Mouse (Mus musculus) kidney, adult 2 months (tissue): ENCODE measurements around the gene Unk. TPM values are rescaled to one million over a fixed set of nuclear protein-coding genes. Genes with fewer than 3 reads are reported as not detected.

Experiments
- DNase-seq: peaks from one replicate; pipeline ENCODE4 v3.0.0; 2021
- H3K27ac ChIP-seq: fragments of 200-500 bp; 2 replicates; pipeline ENCODE4 v1.5.1; 2012; ENCODE audit warnings: low read depth, low read length, control low read depth, inconsistent platforms; ENCODE audit not compliant: insufficient read depth
- H3K27me3 ChIP-seq: fragments of 200-500 bp; replicated peaks from 2 replicates; pipeline ENCODE4 v1.6.1; 2012; ENCODE audit warnings: mild to moderate bottlenecking, moderate library complexity, low read length, inconsistent platforms; ENCODE audit not compliant: control insufficient read depth, insufficient read depth
- H3K36me3 ChIP-seq: fragments of 200-500 bp; 2 replicates; pipeline ENCODE4 v1.6.1; 2012; ENCODE audit warnings: mild to moderate bottlenecking, moderate library complexity, low read length, inconsistent platforms; ENCODE audit not compliant: control insufficient read depth, insufficient read depth
- H3K4me1 ChIP-seq: fragments of 200-500 bp; 2 replicates; pipeline ENCODE4 v1.6.1; 2011; ENCODE audit warnings: low read length; ENCODE audit not compliant: control insufficient read depth, insufficient read depth
- H3K4me3 ChIP-seq: fragments of 200-500 bp; 2 replicates; pipeline ENCODE4 v1.5.1; 2011; ENCODE audit warnings: mild to moderate bottlenecking, low read depth, low read length, control low read depth; ENCODE audit not compliant: insufficient read depth
- CTCF ChIP-seq: fragments of 200-500 bp; conservative IDR thresholded peaks from 2 replicates; pipeline ENCODE4 v1.5.1; 2011; ENCODE audit warnings: low read depth, mild to moderate bottlenecking, control low read depth, low read length, moderate library complexity, mixed read lengths; ENCODE audit not compliant: insufficient read depth, insufficient read length
- POLR2A ChIP-seq: fragments of 200-500 bp; IDR thresholded peaks from one replicate; pipeline ENCODE4 v1.6.1; 2011; ENCODE audit warnings: low read depth, low read length, control low read depth
- WGBS: fragments of 180-500 bp; shearing (Covaris S2); methylation state at CpG from one replicate; pipeline ENCODE4 v1.1.7; 2018; 5-methylcytosine and 5-hydroxymethylcytosine counted together
- polyA plus RNA-seq: library from polyadenylated mRNA; depleted of rRNA; stranded (reverse); fragments of >200 nt; gene quantifications from 2 replicates; pipeline ENCODE4 v1.2.3, GENCODE M21; 2012

The Unk gene
- polyA plus RNA-seq, 1 experiment: 22.1 TPM

DNA sequence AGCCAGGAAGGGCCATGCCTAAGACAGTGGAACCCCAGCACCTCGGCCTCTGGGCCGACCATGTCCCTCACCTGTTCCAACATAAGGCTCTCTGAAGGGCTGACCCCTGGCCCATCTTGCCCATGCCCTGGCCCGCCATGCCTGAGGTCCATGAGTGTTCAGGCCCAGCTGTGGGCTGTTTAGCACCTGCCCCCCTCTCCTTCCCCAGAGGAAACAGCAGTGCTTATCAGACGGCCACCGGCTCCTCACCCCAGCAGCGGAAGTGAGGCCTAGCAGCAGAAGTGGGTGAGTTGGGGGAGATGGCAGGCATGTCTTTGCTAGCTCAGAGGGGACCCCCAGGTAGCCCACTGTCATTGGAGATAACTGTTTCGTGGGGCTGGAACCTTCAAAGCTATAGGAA, 46.7 kb downstream of the Unk start:
- Histone ChIP-seq H3K4me3 (no peak overlapping the region), H3K27me3 (no peaks in the 10 kb centered on the region)
- 83% methylated on average over 7 of the region's 7 CpGs for WGBS

DNA sequence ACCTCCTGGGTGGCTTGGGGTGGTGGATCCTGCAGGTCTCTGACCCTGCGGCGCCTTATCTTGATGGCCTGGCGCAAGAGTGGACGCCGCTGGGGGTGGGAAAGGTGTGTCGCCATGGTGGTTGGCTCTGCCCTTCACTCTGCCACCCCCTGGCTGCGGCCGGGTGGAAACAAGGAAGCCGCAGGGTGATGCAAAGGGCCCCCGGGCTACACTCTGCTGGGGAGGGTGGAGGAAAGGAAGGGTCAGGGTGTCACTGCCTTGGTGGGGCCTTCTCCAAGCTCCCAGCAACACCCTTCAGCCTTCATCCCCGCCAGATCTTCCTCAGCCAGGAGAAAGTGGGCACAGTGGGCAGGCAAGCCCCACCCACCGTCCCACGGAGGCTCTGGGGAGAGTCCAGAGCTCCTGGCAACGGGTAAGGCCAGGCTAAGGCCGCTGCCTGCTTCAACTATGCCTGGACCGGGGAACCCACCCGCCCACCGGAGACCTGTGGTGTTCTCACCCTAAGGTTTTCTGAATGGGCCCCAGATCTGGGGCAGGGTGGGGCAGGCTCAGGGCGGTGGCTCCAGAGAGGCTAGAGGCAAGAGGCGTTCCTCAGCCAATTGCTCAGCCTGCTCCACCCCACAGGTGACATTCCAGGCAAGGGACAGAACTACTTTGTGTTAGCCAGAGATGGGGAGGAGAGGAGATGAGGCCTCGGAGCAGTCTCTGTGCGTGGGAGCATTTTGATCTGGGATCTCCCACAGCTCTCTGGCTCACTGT, 47.5 kb downstream of the Unk start, which contains the start of gene Unc13d:
TSS of gene Unc13d (minus strand) at position 516 of the 759 bp plus-strand sequence.
- Histone ChIP-seq H3K27ac (peak within 1 kb of the TSS; percentile 16; the same call in 1 of the 2 replicates), H3K4me3 (no peak within 1 kb of the TSS; the same call in 1 of the 2 replicates), H3K27me3 (no peaks in the 10 kb centered on the region), H3K36me3 (peaks cover 7% of the 10 kb centered on the region), H3K4me1 (0 out of 2 replicates have a peak, but pooled peaks cover 3% of the 10 kb centered on the region)
- DNase-seq: no peak
- TF ChIP-seq POLR2A: no peak
- TF ChIP-seq CTCF: no peak
- 56% methylated on average over 22 of the region's 22 CpGs for WGBS

More for the DNA sequence above, 46.7 kb downstream of the Unk start:
- Histone ChIP-seq H3K27ac (no peak overlapping the region), H3K36me3 (peaks cover 4% of the 10 kb centered on the region; the same call in 1 of the 2 replicates), H3K4me1 (0 out of 2 replicates have a peak, but pooled peaks cover 3% of the 10 kb centered on the region)
- TF ChIP-seq CTCF: no peak
- TF ChIP-seq POLR2A: no peak
- no peak for DNase-seq

DNA sequence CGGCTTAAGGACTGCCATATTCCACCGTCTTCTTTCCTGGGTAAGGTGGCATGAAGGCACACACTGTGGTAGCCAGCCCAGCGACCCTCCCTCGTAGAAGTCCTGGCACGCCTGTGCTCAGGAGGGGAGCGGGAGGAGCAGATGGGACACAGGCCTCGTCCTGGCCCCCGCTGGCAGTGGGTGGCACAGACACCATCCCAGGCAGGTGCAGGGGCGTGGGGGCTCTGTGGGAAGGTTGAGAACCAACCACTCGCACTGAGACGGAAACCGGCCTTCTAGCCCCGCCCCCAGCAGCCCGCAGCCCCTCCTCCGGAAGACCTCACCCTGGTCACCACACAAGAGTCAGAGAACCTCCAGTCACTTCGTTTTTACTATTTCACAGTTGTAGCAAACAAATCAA, 48.1 kb downstream of the Unk start:
- peak; percentile 45 for DNase-seq
- no peak overlapping the region for H3K4me3 ChIP-seq
- H3K27me3 ChIP-seq: no peaks in the 10 kb centered on the region
- TF ChIP-seq CTCF: no peak
- no peak for TF ChIP-seq POLR2A
- 23% methylated on average over 16 of the region's 16 CpGs for WGBS
- H3K4me1 ChIP-seq: 0 out of 2 replicates have a peak, but pooled peaks cover 3% of the 10 kb centered on the region
- peaks cover 7% of the 10 kb centered on the region for H3K36me3 ChIP-seq
- H3K27ac ChIP-seq: peak overlapping the region; percentile 16; the same call in 1 of the 2 replicates

DNA sequence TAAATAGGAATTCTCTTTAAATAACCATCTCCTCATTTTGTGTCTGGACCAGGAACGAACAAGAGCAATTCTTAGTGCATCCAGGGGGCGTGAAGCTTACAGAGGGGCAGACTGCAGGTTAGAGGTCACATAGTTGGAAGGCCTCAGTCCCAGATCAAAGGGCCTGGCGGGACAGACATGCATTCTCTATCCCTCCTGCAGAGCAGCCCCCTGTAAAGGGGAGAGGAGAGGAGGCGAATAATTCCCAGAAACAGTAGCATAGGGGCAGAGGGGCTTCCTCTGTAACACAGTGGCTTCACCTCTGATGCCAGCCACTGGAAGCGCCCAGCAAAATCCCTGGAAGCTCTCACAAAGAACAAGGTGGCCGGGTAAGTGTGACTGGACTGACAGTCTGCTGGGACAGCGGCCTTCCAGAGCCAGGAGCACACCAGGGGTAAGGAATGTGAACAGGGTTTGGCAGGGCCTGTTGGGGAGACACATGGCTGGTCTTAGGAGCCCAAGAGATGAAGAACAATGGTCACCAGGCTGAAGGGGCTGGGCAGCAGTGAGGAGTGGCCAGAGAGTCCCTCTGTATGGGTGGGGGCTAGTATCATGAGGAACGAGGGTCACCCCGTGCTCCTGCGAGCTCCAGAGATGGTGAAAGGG, 48.7 kb downstream of the Unk start:
- WGBS: 64% methylated on average over 10 of the region's 10 CpGs
- no peaks in the 10 kb centered on the region for H3K27me3 ChIP-seq
- 0 out of 2 replicates have a peak, but pooled peaks cover 3% of the 10 kb centered on the region for H3K4me1 ChIP-seq
- H3K4me3 ChIP-seq: no peak overlapping the region
- TF ChIP-seq POLR2A (no peak), CTCF (no peak)
- H3K36me3 ChIP-seq: peaks cover 7% of the 10 kb centered on the region
- no peak overlapping the region for H3K27ac ChIP-seq
- no peak for DNase-seq

GRCm38 (mm10) chr11:116079511-116079910, 49.4 kb downstream of the Unk start:
- Histone ChIP-seq H3K4me3 (no peak overlapping the region), H3K27ac (no peak overlapping the region), H3K4me1 (0 out of 2 replicates have a peak, but pooled peaks cover 3% of the 10 kb centered on the region), H3K27me3 (no peaks in the 10 kb centered on the region), H3K36me3 (peaks cover 7% of the 10 kb centered on the region)
- no peak for TF ChIP-seq POLR2A
- TF ChIP-seq CTCF: no peak
- no peak for DNase-seq
- WGBS: 83% methylated on average over 10 of the region's 10 CpGs

- H3K27me3 ChIP-seq: no peaks in the 10 kb centered on the region
- DNase-seq: peak; percentile 65
- peaks cover 7% of the 10 kb centered on the region for H3K36me3 ChIP-seq
Measured at GRCm38 (mm10) chr11:116081081-116081480, 51.0 kb downstream of the Unk start.

DNA sequence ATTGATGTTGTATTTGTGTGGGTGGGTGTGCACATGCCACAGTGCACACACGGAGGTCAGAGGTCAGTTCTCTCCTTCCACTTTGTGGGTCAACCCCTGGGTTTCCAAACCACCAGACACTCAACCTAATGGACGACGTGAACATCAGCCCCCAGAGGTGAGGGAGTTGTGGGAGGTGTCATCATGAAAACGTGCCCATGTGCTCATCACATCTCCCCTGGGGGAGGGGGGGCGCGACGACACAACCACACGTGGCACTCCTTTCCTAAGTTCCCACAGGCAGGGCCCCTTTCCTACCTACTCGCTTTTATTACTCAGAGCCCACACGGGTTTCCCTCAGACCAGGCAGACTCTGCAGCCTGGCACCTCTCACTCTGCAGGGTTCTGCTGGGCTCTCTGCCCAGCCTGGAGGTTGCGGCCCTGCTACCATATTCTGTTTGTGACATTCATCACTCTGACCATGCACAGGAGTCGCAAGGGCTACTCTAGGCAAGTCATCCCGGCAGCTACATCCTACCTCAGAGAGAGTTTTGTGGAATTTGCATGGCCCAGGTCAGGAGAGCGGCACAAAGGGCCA, 53.1 kb downstream of the Unk start:
- no peak overlapping the region for H3K27ac ChIP-seq
- 76% methylated on average over 14 of the region's 14 CpGs for WGBS
- TF ChIP-seq POLR2A: no peak
- TF ChIP-seq CTCF: no peak

More at GRCm38 (mm10) chr11:116081081-116081480, 51.0 kb downstream of the Unk start:
- no peak overlapping the region for H3K4me3 ChIP-seq
- peaks cover 8% of the 10 kb centered on the region for H3K4me1 ChIP-seq
- 68% methylated on average over 6 of the region's 6 CpGs for WGBS
- H3K27ac ChIP-seq: no peak overlapping the region
- TF ChIP-seq CTCF (peak; percentile 71), POLR2A (no peak)

More for the DNA sequence above, 53.1 kb downstream of the Unk start:
- no peak for DNase-seq
- Histone ChIP-seq H3K36me3 (peaks cover 7% of the 10 kb centered on the region), H3K4me3 (no peak overlapping the region), H3K4me1 (peaks cover 6% of the 10 kb centered on the region), H3K27me3 (no peaks in the 10 kb centered on the region)
